Mouse (Mus musculus) megakaryocyte, embryonic 14.5 days (primary cell): ENCODE data around the gene Ubxn11. TPM values are rescaled to one million over a fixed set of nuclear protein-coding genes. Genes with fewer than 3 reads are reported as not detected.
A peak's percentile ranks its signal among the peaks of the same experiment; 100 is the strongest.

Experiments
- H3K27me3 ChIP-seq: replicated peaks from 2 replicates; pipeline ENCODE3; 2012; ENCODE audit warnings: inconsistent platforms
- H3K36me3 ChIP-seq: replicated peaks from 2 replicates; pipeline ENCODE3; 2012; ENCODE audit warnings: low read length, inconsistent platforms, mixed read lengths
- H3K4me1 ChIP-seq: 2 replicates; pipeline ENCODE4 v1.6.1; 2012; ENCODE audit warnings: inconsistent platforms
- H3K4me3 ChIP-seq: replicated peaks from 2 replicates; pipeline ENCODE3; 2012; ENCODE audit warnings: moderate library complexity, mild to moderate bottlenecking, inconsistent platforms
- H3K9me3 ChIP-seq: 2 replicates; pipeline ENCODE4 v1.6.1; 2012; ENCODE audit warnings: inconsistent platforms
- FLI1 ChIP-seq: IDR thresholded peaks from 2 replicates; pipeline ENCODE4 v1.6.1; 2012; ENCODE audit warnings: low read length, inconsistent platforms, mixed read lengths
- GATA1 ChIP-seq: IDR thresholded peaks from 3 replicates; pipeline ENCODE4 v1.6.1; 2012; ENCODE audit warnings: mixed read lengths, low read length, inconsistent platforms, borderline replicate concordance
- polyA plus RNA-seq: library from polyadenylated mRNA; stranded (reverse); fragments of >175 nt; gene quantifications from 2 replicates; pipeline ENCODE4 v1.2.3, GENCODE M21; 2012; ENCODE audit warnings: low replicate concordance; ENCODE audit not compliant: insufficient read depth

Gene Ubxn11
- 69.8 and 175 TPM in 2 replicates for polyA plus RNA-seq

DNA sequence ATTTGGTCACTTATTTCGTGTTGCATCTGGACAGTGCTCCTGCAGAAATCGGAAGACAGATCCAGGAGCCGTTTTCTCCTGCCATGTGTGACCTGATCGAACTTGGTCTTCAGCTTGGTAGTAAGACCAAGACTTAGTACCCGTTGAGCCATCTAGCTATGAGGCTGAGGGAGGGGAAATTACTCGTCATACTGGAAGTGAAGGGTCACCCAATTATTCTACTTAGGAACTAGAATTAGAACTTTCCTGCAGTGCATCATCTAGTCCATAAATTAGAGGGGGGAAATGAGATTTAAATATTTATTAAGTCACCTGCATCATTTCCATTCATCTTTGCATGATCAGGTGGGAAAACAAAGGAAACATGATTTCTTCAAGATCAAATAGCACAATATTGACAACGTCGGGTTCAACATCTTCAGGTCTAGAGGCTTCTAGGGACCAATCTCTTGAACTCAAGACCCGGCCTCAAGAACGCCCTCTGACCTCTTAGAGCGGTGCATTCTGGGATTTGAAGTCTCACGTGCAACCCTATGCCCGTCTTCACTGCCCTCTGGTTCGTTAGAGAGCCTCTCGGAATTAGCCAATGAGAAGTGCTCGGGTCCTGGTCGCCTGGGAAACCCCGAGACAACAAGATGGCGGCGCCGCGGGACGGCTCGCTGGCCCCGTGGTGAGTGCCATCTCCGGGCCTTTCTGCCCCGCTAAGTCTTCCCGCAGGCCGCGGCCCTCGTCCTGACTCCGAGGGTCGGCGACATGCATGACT, at the start of gene Ubxn11:
Gene Ubxn11, plus strand, starts transcription at position 592 of the 763 bp plus-strand sequence.
- H3K36me3 ChIP-seq = no peaks in the 10 kb centered on the region
- no peak for TF ChIP-seq GATA1
- TF ChIP-seq FLI1 = no peak
- H3K9me3 ChIP-seq = no peaks in the 10 kb centered on the region
- no peaks in the 10 kb centered on the region for H3K27me3 ChIP-seq
- peaks cover 76% of the 10 kb centered on the region for H3K4me1 ChIP-seq
- peak within 1 kb of the TSS; percentile 95 for H3K4me3 ChIP-seq

DNA sequence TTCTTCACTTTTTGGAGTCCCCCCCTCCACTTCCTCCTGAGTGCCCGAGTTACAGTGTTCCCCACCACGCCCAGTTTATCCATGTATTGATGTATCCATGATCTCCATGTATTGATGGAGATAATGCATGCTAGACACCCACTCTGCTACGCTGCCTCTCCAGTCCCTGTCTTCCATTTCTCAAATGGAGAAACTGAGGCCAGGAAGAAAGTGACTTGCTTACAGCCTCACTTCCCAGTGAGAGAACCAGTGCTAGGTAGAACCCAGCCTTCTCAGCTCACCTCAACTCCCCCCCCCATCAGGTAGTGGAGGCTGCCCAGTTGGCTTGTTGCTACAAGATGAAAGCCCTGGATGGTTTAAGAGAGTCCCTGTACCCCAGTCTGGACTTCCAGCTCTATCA, 48.8 kb upstream of the Ubxn11 start, which contains the start of gene Zfp683:
Gene Zfp683, plus strand, starts transcription at position 301 of the 400 bp plus-strand sequence.
- peak within 1 kb of the TSS; percentile 50 for H3K4me3 ChIP-seq
- no peaks in the 10 kb centered on the region for H3K36me3 ChIP-seq
- peaks cover 10% of the 10 kb centered on the region for H3K9me3 ChIP-seq
- peaks cover 56% of the 10 kb centered on the region for H3K27me3 ChIP-seq
- H3K4me1 ChIP-seq = peaks cover 21% of the 10 kb centered on the region
- no peak for TF ChIP-seq GATA1
- no peak for TF ChIP-seq FLI1

DNA sequence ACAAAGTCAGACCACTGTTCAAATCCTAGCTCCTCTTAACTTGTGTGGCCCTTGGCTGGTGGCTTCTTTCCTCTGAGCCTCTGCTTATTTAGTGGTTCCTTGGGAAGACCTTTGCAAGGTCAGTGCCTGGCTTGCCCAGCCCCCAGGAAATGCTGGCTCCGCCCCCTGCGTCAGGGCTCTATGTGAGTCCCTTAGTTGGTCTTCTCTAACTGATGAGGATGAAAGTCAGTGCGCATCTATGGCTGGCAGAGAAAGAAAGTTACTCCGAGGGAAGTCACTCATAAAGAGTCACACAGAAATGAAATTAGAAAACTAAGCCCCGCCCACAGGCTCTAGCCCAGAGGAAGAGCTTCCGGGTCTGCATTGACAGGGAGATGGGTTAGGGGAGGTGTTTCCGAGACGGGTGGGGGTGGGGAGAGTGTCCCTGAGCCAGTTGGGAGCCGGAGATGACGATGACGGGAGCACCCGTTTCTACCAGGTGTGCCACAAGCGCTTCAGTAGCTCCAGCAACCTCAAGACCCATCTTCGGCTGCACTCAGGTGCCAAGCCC, 44.1 kb upstream of the Ubxn11 start:
- Histone ChIP-seq H3K36me3 (no peaks in the 10 kb centered on the region), H3K9me3 (no peaks in the 10 kb centered on the region), H3K4me3 (no peak overlapping the region), H3K27me3 (peaks cover 68% of the 10 kb centered on the region), H3K4me1 (peaks cover 10% of the 10 kb centered on the region)
- TF ChIP-seq FLI1 (no peak), GATA1 (no peak)

DNA sequence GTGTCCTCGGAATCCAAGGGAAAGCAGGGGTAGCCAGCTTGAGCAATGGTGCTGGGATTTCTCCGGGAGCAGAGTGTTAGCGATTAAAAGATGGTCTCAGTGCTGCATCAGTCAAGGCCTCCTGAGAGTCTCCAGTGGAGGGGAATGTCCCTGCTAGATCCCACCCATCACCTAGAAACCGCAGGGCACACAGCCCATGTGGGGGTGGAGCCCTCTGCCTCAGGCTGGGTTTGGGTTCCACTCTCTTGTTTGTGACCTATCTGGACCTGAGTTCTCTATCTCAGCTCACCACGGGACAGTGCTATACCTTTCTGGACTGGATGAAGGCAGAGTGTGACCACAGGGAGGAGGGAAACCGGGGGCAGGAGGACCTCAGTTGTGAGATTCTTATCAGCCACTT, 43.5 kb upstream of the Ubxn11 start:
- TF ChIP-seq GATA1 = no peak
- no peak for TF ChIP-seq FLI1
- Histone ChIP-seq H3K27me3 (peaks cover 69% of the 10 kb centered on the region), H3K4me3 (no peak overlapping the region)

DNA sequence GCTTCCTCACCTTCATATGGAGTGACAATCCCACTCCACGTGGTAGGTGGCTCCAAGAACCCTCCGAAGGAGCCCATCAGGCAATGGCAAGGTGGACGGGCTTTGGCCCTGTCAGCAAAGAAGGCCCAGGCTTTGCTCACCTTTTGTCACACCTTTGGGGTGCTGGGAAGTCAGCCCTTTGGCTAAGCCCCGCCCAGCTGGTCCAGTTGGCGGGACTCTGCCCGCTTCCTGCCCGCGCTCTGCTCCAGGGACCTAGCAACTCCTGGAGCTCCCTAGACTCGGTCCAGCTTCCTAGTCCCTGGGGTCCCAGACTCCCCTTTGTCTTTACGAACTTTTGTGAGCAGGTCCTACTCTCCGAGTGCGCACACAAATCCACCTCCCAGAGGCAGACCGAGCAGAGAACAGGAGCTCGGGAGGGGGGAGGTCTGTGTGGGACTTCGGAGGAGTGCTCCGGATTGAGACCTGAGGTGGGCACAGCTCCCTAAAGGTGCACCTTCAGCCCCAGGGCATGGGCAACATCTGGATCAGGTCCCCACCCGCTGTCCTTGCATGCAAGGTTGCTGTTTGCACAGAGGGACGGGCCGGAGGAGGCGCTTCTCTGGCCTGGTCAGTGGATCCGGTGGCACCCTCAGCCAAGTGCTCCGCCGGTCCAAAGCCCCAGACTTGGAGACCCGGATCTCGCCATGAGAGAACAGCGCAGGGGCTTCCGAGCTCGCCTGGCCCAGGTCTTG, 42.1 kb upstream of the Ubxn11 start, which contains the start of gene Crybg2:
Gene Crybg2, plus strand, starts transcription at position 681 of the 731 bp plus-strand sequence.
- H3K36me3 ChIP-seq = no peaks in the 10 kb centered on the region
- no peak within 1 kb of the TSS for H3K4me3 ChIP-seq
- peaks cover 10% of the 10 kb centered on the region for H3K4me1 ChIP-seq
- H3K9me3 ChIP-seq = 0 out of 2 replicates have a peak, but pooled peaks cover 3% of the 10 kb centered on the region
- H3K27me3 ChIP-seq = peaks cover 72% of the 10 kb centered on the region
- TF ChIP-seq FLI1 (no peak), GATA1 (no peak)

More for the DNA sequence above, 43.5 kb upstream of the Ubxn11 start:
- Histone ChIP-seq H3K9me3 (0 out of 2 replicates have a peak, but pooled peaks cover 3% of the 10 kb centered on the region), H3K36me3 (no peaks in the 10 kb centered on the region), H3K4me1 (peaks cover 10% of the 10 kb centered on the region)

DNA sequence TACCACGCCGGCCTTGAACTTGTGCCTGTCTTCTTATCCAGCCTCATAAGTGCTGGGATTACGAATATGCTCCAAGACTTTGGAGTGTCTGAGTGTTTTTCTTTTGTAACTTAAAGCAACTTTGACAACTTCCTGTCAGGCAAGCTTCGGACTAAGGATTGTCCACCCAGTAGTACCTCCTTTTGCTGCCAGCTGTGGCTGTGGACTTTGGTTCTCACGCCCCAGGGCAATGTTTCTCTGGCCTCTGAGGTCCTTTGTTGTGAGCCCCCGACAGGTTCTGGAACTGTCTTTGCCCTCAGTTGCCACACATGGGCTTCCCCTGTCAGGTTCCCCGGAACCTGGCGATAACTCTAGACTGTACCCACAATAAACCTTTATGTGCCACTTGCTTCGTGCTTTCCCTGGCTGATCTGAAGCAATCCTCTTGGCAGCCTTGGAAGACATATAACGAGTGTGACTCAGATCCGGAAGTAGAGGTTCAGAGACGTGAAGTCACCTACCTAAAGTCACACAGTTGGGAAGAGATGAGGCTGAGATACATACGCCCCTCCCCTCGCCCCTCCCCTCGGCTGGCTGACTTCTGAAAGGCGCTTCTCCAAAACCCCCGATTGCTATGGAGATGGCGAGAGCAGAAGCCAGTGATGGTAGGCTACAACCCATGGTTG, 41.1 kb upstream of the Ubxn11 start:
- 0 out of 2 replicates have a peak, but pooled peaks cover 3% of the 10 kb centered on the region for H3K9me3 ChIP-seq
- TF ChIP-seq FLI1 (no peak), GATA1 (no peak)
- H3K27me3 ChIP-seq = peaks cover 71% of the 10 kb centered on the region
- H3K4me1 ChIP-seq = peaks cover 10% of the 10 kb centered on the region
- no peak overlapping the region for H3K4me3 ChIP-seq
- no peaks in the 10 kb centered on the region for H3K36me3 ChIP-seq

DNA sequence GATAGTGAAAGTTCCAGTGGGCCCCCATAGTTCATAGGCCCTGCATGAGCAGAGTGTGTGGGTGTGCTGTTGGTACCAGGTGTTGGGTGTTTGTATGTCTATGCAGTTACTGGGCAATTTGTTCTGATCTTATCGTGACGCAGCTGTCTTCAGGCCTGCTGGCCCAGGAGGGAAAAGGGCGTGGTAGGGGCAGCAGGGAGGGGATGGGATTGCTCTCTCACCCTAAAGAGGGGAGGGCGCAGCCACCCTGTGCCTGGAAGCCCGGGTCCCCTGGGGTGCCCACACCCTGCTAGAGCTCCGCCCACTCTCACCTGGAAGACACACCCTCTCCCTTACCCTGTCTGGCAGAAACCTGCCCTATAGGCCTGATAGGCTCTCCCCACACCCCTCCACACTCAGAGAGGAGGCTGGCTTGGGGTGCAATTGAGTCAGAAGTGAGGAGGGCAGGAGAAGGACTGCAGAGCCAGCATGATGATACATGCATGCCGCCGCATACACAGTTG, 40.4 kb upstream of the Ubxn11 start:
- no peak overlapping the region for H3K4me3 ChIP-seq
- H3K36me3 ChIP-seq = no peaks in the 10 kb centered on the region
- peaks cover 10% of the 10 kb centered on the region for H3K4me1 ChIP-seq
- H3K9me3 ChIP-seq = 0 out of 2 replicates have a peak, but pooled peaks cover 3% of the 10 kb centered on the region
- TF ChIP-seq FLI1 = no peak
- no peak for TF ChIP-seq GATA1
- peaks cover 73% of the 10 kb centered on the region for H3K27me3 ChIP-seq

DNA sequence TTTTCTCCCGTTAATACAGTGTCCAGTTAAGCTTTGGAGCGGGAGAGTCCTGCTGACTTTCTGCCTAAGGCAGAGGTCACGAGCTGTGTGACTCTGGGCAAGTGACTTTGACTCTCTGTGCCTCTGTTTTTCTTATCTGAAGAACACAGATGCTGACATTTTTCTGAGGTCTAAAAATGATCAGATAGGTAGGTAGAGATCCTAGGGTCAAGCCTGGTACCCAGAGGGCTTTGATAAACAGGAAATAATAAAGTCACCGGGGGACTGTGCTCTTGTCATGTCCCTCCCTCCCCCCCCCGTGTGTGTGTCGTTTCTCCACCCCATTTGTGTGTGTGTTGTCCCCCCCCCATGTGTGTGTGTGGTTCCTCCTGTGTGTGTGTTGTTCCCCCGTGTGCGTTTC, 39.8 kb upstream of the Ubxn11 start:
- H3K9me3 ChIP-seq = 0 out of 2 replicates have a peak, but pooled peaks cover 3% of the 10 kb centered on the region
- no peak overlapping the region for H3K4me3 ChIP-seq
- peaks cover 74% of the 10 kb centered on the region for H3K27me3 ChIP-seq
- no peaks in the 10 kb centered on the region for H3K36me3 ChIP-seq
- TF ChIP-seq FLI1 (no peak), GATA1 (no peak)
- peaks cover 10% of the 10 kb centered on the region for H3K4me1 ChIP-seq
